Mouse (Mus musculus): ENCODE data around the gene Psme4. TPM values are rescaled to one million over a fixed set of nuclear protein-coding genes. Genes with fewer than 3 reads are reported as not detected.

The Psme4 gene
- polyA plus RNA-seq, 1 experiment: 46.7 TPM

GRCm38 (mm10) chr11:30780893-30781292, 9.4 kb downstream of the Psme4 start:
- 39% methylated on average over 2 of the region's 2 CpGs for WGBS
- TF ChIP-seq CTCF (IDR thresholded peaks at IDR 0.05; ENCODE audit: insufficient read depth, low read depth, low read length) (no peak), POLR2A (IDR thresholded peaks at IDR 0.05; ENCODE audit: insufficient read depth, low read depth, low read length) (no peak)
- Histone ChIP-seq H3K4me3 (ENCODE audit: insufficient read depth, low read depth, low read length) (no peak overlapping the region), H3K27ac (ENCODE audit: insufficient read depth, low read depth, low read length) (no peak overlapping the region), H3K4me1 (ENCODE audit: control insufficient read depth, insufficient read depth, low read length) (peaks cover 8% of the 10 kb centered on the region)

DNA sequence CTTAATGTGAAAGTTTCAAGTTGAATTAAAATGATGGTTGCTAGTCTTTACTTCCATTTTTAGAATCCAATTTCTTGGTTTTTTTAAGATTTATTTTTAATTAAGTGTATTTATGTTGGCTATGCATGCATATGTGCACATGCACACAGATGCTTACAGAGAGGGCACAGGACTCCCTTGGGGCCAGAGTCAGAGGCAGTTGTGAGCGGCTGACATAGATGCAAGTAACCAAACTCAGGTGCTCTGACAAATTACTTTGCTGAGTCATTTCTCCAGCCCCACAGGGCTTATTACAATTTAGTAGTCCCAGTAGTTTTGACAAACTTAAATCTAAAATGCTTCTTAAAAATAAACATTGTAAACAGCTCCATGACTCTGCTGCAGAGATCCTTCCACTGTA, 10.1 kb downstream of the Psme4 start:
- Histone ChIP-seq H3K4me3 (ENCODE audit: insufficient read depth, low read depth, low read length) (no peak overlapping the region), H3K27ac (ENCODE audit: insufficient read depth, low read depth, low read length) (no peak overlapping the region), H3K4me1 (ENCODE audit: control insufficient read depth, insufficient read depth, low read length) (peaks cover 8% of the 10 kb centered on the region)
- 96% methylated on average over 1 of the region's 1 CpGs for WGBS
- no peak for TF ChIP-seq CTCF (IDR thresholded peaks at IDR 0.05; ENCODE audit: insufficient read depth, low read depth, low read length)
- TF ChIP-seq POLR2A (IDR thresholded peaks at IDR 0.05; ENCODE audit: insufficient read depth, low read depth, low read length): no peak

GRCm38 (mm10) chr11:30785497-30785896, 14.0 kb downstream of the Psme4 start:
- H3K4me1 ChIP-seq (ENCODE audit: control insufficient read depth, insufficient read depth, low read length): peaks cover 4% of the 10 kb centered on the region; the same call in 1 of the 2 replicates
- WGBS: 74% methylated on average over 3 of the region's 3 CpGs
- H3K27ac ChIP-seq (ENCODE audit: insufficient read depth, low read depth, low read length): no peak overlapping the region
- TF ChIP-seq CTCF (IDR thresholded peaks at IDR 0.05; ENCODE audit: insufficient read depth, low read depth, low read length): no peak
- TF ChIP-seq POLR2A (IDR thresholded peaks at IDR 0.05; ENCODE audit: insufficient read depth, low read depth, low read length): no peak
- H3K4me3 ChIP-seq (ENCODE audit: insufficient read depth, low read depth, low read length): no peak overlapping the region

- TF ChIP-seq CTCF (IDR thresholded peaks at IDR 0.05; ENCODE audit: insufficient read depth, low read depth, low read length): no peak
- no peak for TF ChIP-seq POLR2A (IDR thresholded peaks at IDR 0.05; ENCODE audit: insufficient read depth, low read depth, low read length)
- H3K4me3 ChIP-seq (ENCODE audit: insufficient read depth, low read depth, low read length): no peak overlapping the region
- H3K27ac ChIP-seq (ENCODE audit: insufficient read depth, low read depth, low read length): no peak overlapping the region
- H3K4me1 ChIP-seq (ENCODE audit: control insufficient read depth, insufficient read depth, low read length): peaks cover 4% of the 10 kb centered on the region; the same call in 1 of the 2 replicates
- WGBS: 91% methylated on average over 7 of the region's 7 CpGs
These were observed 14.9 kb downstream of the Psme4 start for GRCm38 (mm10) chr11:30786230-30786983.

DNA sequence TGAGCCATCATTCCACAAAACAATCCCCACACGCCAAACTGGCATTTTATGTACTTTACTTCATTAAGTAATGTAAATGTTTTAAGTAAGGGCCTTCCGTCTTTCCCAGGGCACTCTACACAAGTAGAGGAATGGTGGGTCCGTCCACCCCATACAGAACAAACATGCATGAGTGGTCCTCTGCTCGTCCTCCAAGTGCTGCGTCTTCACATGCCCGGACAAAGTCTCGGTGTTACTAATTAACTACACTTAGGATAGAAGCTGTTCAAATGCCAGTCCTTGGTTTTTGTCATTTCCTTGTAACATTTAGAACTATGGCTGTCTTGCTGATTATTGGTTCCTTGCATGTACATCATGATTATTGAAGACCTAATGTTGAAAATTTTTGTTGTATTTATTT, 21.2 kb downstream of the Psme4 start:
- no peak overlapping the region for H3K4me3 ChIP-seq (ENCODE audit: insufficient read depth, low read depth, low read length)
- 95% methylated on average over 7 of the region's 7 CpGs for WGBS
- no peak overlapping the region for H3K27ac ChIP-seq (ENCODE audit: insufficient read depth, low read depth, low read length)
- no peak for TF ChIP-seq CTCF (IDR thresholded peaks at IDR 0.05; ENCODE audit: insufficient read depth, low read depth, low read length)
- TF ChIP-seq POLR2A (IDR thresholded peaks at IDR 0.05; ENCODE audit: insufficient read depth, low read depth, low read length): no peak
- no peaks in the 10 kb centered on the region for H3K4me1 ChIP-seq (ENCODE audit: control insufficient read depth, insufficient read depth, low read length)

DNA sequence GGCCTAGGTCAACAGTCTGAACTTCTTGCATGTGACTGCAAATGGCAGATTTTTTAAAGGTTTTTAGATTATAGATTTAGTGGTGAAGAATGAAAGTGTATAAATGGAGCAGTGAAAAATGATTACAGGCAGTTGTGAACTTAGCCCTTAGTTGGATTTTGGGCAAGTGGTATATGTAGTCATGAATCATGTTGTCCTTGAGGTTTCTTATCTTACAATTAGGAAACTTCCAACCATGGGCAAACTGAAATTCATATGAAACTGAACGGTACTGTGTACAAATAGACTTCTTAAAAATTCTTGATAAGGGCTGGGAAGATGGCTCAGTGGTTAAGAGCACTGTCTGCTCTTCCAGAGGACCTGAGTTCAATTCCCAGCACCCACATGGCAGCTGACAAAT, 22.2 kb downstream of the Psme4 start:
- 97% methylated on average over 1 of the region's 1 CpGs for WGBS
- Histone ChIP-seq H3K4me3 (ENCODE audit: insufficient read depth, low read depth, low read length) (no peak overlapping the region), H3K27ac (ENCODE audit: insufficient read depth, low read depth, low read length) (no peak overlapping the region), H3K4me1 (ENCODE audit: control insufficient read depth, insufficient read depth, low read length) (0 out of 2 replicates have a peak, but pooled peaks cover under 1% of the 10 kb centered on the region)
- TF ChIP-seq POLR2A (IDR thresholded peaks at IDR 0.05; ENCODE audit: insufficient read depth, low read depth, low read length): no peak
- no peak for TF ChIP-seq CTCF (IDR thresholded peaks at IDR 0.05; ENCODE audit: insufficient read depth, low read depth, low read length)

DNA sequence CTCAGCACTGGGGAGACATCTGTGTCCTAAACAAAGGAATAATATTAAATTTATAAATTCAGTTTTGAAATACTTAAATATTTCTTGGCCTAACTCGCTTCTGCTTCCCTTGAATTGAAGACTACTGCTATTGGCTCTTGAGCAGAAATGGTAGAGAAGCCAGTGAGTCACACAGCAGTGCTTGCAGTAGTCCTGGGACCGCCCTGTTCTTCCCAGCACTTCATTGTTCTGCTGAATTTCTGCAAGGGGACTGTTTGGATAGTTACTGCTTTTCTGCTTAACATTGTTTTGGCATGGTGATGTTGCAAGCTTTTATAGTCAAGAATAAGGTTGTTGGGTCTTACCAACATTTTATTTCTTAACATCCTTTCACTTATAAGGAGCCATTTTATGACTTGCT, 25.7 kb downstream of the Psme4 start:
- WGBS: 68% methylated on average over 2 of the region's 2 CpGs

GRCm38 (mm10) chr11:30799496-30799895, 28.0 kb downstream of the Psme4 start:
- no peak for TF ChIP-seq CTCF (IDR thresholded peaks at IDR 0.05; ENCODE audit: insufficient read depth, low read depth, low read length)
- no peak for TF ChIP-seq POLR2A (IDR thresholded peaks at IDR 0.05; ENCODE audit: insufficient read depth, low read depth, low read length)
- 92% methylated on average over 1 of the region's 1 CpGs for WGBS
- no peak overlapping the region for H3K27ac ChIP-seq (ENCODE audit: insufficient read depth, low read depth, low read length)
- 0 out of 2 replicates have a peak, but pooled peaks cover 2% of the 10 kb centered on the region for H3K4me1 ChIP-seq (ENCODE audit: control insufficient read depth, insufficient read depth, low read length)
- no peak overlapping the region for H3K4me3 ChIP-seq (ENCODE audit: insufficient read depth, low read depth, low read length)

More for the DNA sequence above, 25.7 kb downstream of the Psme4 start:
- Histone ChIP-seq H3K4me3 (ENCODE audit: insufficient read depth, low read depth, low read length) (no peak overlapping the region), H3K27ac (ENCODE audit: insufficient read depth, low read depth, low read length) (no peak overlapping the region), H3K4me1 (ENCODE audit: control insufficient read depth, insufficient read depth, low read length) (0 out of 2 replicates have a peak, but pooled peaks cover 2% of the 10 kb centered on the region)
- TF ChIP-seq CTCF (IDR thresholded peaks at IDR 0.05; ENCODE audit: insufficient read depth, low read depth, low read length): no peak
- no peak for TF ChIP-seq POLR2A (IDR thresholded peaks at IDR 0.05; ENCODE audit: insufficient read depth, low read depth, low read length)

GRCm38 (mm10) chr11:30800091-30800490, 28.6 kb downstream of the Psme4 start:
- Histone ChIP-seq H3K4me3 (ENCODE audit: insufficient read depth, low read depth, low read length) (no peak overlapping the region), H3K4me1 (ENCODE audit: control insufficient read depth, insufficient read depth, low read length) (0 out of 2 replicates have a peak, but pooled peaks cover 3% of the 10 kb centered on the region), H3K27ac (ENCODE audit: insufficient read depth, low read depth, low read length) (no peak overlapping the region)
- TF ChIP-seq CTCF (IDR thresholded peaks at IDR 0.05; ENCODE audit: insufficient read depth, low read depth, low read length) (no peak), POLR2A (IDR thresholded peaks at IDR 0.05; ENCODE audit: insufficient read depth, low read depth, low read length) (no peak)

Measured in olfactory bulb, adult 2 months (tissue).